Mouse (Mus musculus): ENCODE results near the gene Gm20388. TPM values are rescaled to one million over a fixed set of nuclear protein-coding genes. Genes with fewer than 3 reads are reported as not detected.

Gene Gm20388
- total and polyA plus RNA-seq, 3 experiments: 0.02 to 0.05 TPM; not detected in 1

DNA sequence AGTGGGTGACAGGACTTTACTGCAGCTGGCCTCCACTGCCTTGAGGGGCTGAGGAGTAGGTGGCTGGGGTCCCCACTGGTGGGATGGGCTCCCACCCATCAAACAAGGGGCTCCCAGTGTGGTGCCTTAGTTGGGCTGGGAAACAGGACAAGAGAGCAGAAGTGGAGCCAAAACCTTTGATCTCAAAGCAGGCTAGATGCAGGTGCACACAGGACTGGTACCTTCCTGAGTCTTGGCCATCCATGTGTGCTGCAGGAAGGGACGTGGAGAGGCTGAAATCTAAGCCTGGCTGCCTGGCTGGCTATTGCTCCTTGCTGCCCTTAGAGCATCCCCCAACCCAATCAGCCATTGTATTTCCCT, 2941.9 kb downstream of the Gm20388 start:
- DNase-seq (ENCODE audit: low spot score): no peak
- H3K4me3 ChIP-seq (ENCODE audit: low read depth, low read length): no peak overlapping the region
- no peak for ATAC-seq (ENCODE audit: extremely low read depth, insufficient number of reproducible peaks, low FRiP score, poor library complexity, severe bottlenecking)
- no peaks in the 10 kb centered on the region for H3K9me3 ChIP-seq (replicated peaks)
- TF ChIP-seq POLR2AphosphoS5 (IDR thresholded peaks at IDR 0.05; ENCODE audit: insufficient replicate concordance, low read depth, low read length) (no peak), TAL1 (conservative IDR thresholded peaks at IDR 0.05; ENCODE audit: low read depth, low read length) (no peak), CTCF (IDR thresholded peaks at IDR 0.05; ENCODE audit: low read depth, low read length) (no peak), GATA1 (IDR thresholded peaks at IDR 0.05; ENCODE audit: borderline replicate concordance, low read length) (no peak), GATA2 (IDR thresholded peaks at IDR 0.05; ENCODE audit: borderline replicate concordance, low read depth, low read length) (no peak)
- no peaks in the 10 kb centered on the region for H3K36me3 ChIP-seq (replicated peaks)
- peaks cover 6% of the 10 kb centered on the region for H3K4me1 ChIP-seq (ENCODE audit: insufficient read depth, low read depth, low read length)
- H3K27me3 ChIP-seq (ENCODE audit: insufficient read depth, low read length): peaks cover 94% of the 10 kb centered on the region

DNA sequence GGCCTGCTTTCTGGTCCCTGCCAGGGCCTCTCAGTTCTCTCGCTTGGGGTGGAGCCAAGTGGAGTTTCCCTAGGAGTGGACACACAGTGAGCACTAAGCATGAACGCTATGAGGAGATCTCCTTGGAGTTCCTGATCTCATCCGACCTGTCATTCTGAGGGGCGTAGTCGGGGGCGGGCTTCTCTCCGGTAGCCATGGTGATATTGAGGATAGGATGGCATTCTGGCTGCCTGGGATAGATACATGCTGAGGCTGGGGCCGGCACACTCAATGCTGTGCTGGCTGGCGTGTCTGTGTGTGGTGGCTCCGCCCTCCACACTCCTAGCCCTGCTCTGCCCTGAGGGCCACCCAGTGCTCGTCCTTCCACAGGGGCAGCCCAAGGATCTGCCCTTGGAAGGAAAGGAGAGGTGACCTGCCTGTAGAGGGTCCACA, 2942.7 kb downstream of the Gm20388 start:
- no peaks in the 10 kb centered on the region for H3K9me3 ChIP-seq (replicated peaks)
- DNase-seq (ENCODE audit: low spot score) (no peak), ATAC-seq (ENCODE audit: extremely low read depth, insufficient number of reproducible peaks, low FRiP score, poor library complexity, severe bottlenecking) (no peak)
- H3K27me3 ChIP-seq (ENCODE audit: insufficient read depth, low read length): peaks cover 89% of the 10 kb centered on the region
- H3K4me3 ChIP-seq (ENCODE audit: low read depth, low read length): no peak overlapping the region
- peaks cover 2% of the 10 kb centered on the region for H3K4me1 ChIP-seq (ENCODE audit: insufficient read depth, low read depth, low read length)
- no peaks in the 10 kb centered on the region for H3K36me3 ChIP-seq (replicated peaks)
- TF ChIP-seq GATA1 (IDR thresholded peaks at IDR 0.05; ENCODE audit: borderline replicate concordance, low read length) (no peak), GATA2 (IDR thresholded peaks at IDR 0.05; ENCODE audit: borderline replicate concordance, low read depth, low read length) (no peak), POLR2AphosphoS5 (IDR thresholded peaks at IDR 0.05; ENCODE audit: insufficient replicate concordance, low read depth, low read length) (no peak)

DNA sequence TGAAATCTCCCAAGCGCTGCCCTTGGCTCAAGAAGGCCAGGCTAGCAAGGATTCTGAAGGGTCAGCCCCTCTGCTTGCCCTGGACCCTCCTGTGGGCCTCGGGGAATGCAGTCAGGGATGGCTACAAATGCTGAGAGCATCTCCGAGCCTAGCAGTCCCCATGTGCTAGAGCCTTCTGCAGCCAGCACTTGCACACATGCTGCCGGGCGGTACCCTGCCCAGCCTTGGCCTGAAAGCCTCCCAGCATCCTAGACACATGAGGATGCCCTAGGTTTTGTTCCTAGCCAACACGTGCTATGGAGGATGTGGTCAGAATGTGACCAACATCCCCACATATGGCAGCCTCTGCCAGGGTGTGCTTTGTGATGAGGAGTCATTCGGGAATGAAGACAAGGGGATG, 2943.7 kb downstream of the Gm20388 start:
- H3K4me1 ChIP-seq (ENCODE audit: insufficient read depth, low read depth, low read length): no peaks in the 10 kb centered on the region; the same call in 1 of the 2 replicates
- ATAC-seq (ENCODE audit: extremely low read depth, insufficient number of reproducible peaks, low FRiP score, poor library complexity, severe bottlenecking): no peak
- H3K27me3 ChIP-seq (ENCODE audit: insufficient read depth, low read length): peaks cover 84% of the 10 kb centered on the region
- no peak overlapping the region for H3K4me3 ChIP-seq (ENCODE audit: low read depth, low read length)
- no peaks in the 10 kb centered on the region for H3K36me3 ChIP-seq (replicated peaks)
- DNase-seq (ENCODE audit: low spot score): no peak
- no peaks in the 10 kb centered on the region for H3K9me3 ChIP-seq (replicated peaks)
- no peak for TF ChIP-seq TAL1 (conservative IDR thresholded peaks at IDR 0.05; ENCODE audit: low read depth, low read length)
- no peak for TF ChIP-seq POLR2AphosphoS5 (IDR thresholded peaks at IDR 0.05; ENCODE audit: insufficient replicate concordance, low read depth, low read length)
- TF ChIP-seq CTCF (IDR thresholded peaks at IDR 0.05; ENCODE audit: low read depth, low read length): no peak
- no peak for TF ChIP-seq GATA1 (IDR thresholded peaks at IDR 0.05; ENCODE audit: borderline replicate concordance, low read length)
- no peak for TF ChIP-seq GATA2 (IDR thresholded peaks at IDR 0.05; ENCODE audit: borderline replicate concordance, low read depth, low read length)

DNA sequence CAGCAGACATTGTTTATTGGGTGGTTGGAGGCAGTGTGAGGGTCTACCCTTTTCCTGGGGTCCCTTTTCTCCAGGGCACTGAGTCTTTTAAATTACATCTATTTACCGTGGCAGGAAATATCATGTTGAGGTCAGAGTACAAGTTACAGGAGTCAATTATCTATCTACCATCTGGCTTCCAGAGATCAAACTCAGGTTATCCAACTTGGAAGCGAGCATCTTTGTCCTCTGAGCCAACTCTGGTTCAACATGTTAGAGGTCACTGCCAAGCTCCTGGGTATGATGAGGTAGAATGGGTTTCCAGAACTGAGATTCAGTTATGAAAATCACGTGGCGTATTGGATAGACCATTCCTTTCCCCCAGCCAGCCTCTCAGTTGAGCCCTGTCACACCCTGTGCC, 2944.5 kb downstream of the Gm20388 start:
- no peaks in the 10 kb centered on the region for H3K9me3 ChIP-seq (replicated peaks)
- H3K4me1 ChIP-seq (ENCODE audit: insufficient read depth, low read depth, low read length): peaks cover 5% of the 10 kb centered on the region
- H3K27me3 ChIP-seq (ENCODE audit: insufficient read depth, low read length): peaks cover 81% of the 10 kb centered on the region
- TF ChIP-seq GATA2 (IDR thresholded peaks at IDR 0.05; ENCODE audit: borderline replicate concordance, low read depth, low read length) (no peak), POLR2AphosphoS5 (IDR thresholded peaks at IDR 0.05; ENCODE audit: insufficient replicate concordance, low read depth, low read length) (no peak), TAL1 (conservative IDR thresholded peaks at IDR 0.05; ENCODE audit: low read depth, low read length) (no peak), CTCF (IDR thresholded peaks at IDR 0.05; ENCODE audit: low read depth, low read length) (no peak), GATA1 (IDR thresholded peaks at IDR 0.05; ENCODE audit: borderline replicate concordance, low read length) (no peak)
- ATAC-seq (ENCODE audit: extremely low read depth, insufficient number of reproducible peaks, low FRiP score, poor library complexity, severe bottlenecking): no peak
- no peak overlapping the region for H3K4me3 ChIP-seq (ENCODE audit: low read depth, low read length)
- no peaks in the 10 kb centered on the region for H3K36me3 ChIP-seq (replicated peaks)
- no peak for DNase-seq (ENCODE audit: low spot score)

DNA sequence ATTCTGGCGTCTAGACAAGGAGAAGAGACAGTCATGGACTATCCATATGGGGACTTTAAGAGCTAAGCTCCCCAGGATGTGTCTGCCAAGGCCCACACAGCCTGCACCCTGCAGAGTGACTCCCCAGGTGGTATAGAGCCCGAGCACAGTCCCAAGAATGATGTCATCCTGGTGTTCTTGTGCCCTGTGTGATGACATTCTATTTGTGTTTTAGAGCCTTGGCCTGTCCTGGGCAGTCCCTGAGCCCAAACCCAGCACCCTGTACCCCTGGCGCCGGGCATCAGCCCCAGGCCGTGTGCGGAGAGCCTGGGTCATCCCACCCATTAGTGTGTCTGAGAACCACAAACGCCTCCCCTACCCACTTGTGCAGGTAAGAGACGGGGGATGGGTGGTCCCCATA, 2945.6 kb downstream of the Gm20388 start:
- no peak for DNase-seq (ENCODE audit: low spot score)
- no peak for ATAC-seq (ENCODE audit: extremely low read depth, insufficient number of reproducible peaks, low FRiP score, poor library complexity, severe bottlenecking)
- H3K4me3 ChIP-seq (ENCODE audit: low read depth, low read length): no peak overlapping the region
- H3K27me3 ChIP-seq (ENCODE audit: insufficient read depth, low read length): peaks cover 81% of the 10 kb centered on the region
- no peaks in the 10 kb centered on the region for H3K36me3 ChIP-seq (replicated peaks)
- TF ChIP-seq POLR2AphosphoS5 (IDR thresholded peaks at IDR 0.05; ENCODE audit: insufficient replicate concordance, low read depth, low read length): no peak
- TF ChIP-seq GATA1 (IDR thresholded peaks at IDR 0.05; ENCODE audit: borderline replicate concordance, low read length): no peak
- TF ChIP-seq CTCF (IDR thresholded peaks at IDR 0.05; ENCODE audit: low read depth, low read length): no peak
- TF ChIP-seq TAL1 (conservative IDR thresholded peaks at IDR 0.05; ENCODE audit: low read depth, low read length): no peak
- no peak for TF ChIP-seq GATA2 (IDR thresholded peaks at IDR 0.05; ENCODE audit: borderline replicate concordance, low read depth, low read length)
- H3K4me1 ChIP-seq (ENCODE audit: insufficient read depth, low read depth, low read length): peaks cover 5% of the 10 kb centered on the region; the same call in 1 of the 2 replicates
- H3K9me3 ChIP-seq (replicated peaks): no peaks in the 10 kb centered on the region

DNA sequence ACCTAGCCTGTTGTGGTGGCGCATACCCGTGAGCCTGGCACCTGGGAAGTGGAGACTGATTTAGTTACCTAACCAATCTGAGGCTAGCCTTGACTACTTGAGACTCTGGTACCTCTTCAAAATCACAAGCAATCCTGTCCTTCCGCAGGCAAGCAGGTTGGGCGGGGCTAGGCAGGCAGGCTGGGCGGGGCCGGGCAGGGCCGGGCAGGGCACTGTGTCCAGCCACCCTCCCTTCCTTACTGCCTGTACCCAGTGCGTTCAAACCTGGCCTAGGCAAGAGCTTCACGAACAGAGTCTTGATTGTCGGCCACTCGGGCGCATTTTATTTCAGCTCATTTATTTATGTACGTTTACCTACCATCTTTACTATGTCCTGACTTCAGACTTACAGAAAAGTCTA, 2949.2 kb downstream of the Gm20388 start:
- TF ChIP-seq CTCF (IDR thresholded peaks at IDR 0.05; ENCODE audit: low read depth, low read length) (no peak), GATA1 (IDR thresholded peaks at IDR 0.05; ENCODE audit: borderline replicate concordance, low read length) (no peak), GATA2 (IDR thresholded peaks at IDR 0.05; ENCODE audit: borderline replicate concordance, low read depth, low read length) (no peak), TAL1 (conservative IDR thresholded peaks at IDR 0.05; ENCODE audit: low read depth, low read length) (no peak), POLR2AphosphoS5 (IDR thresholded peaks at IDR 0.05; ENCODE audit: insufficient replicate concordance, low read depth, low read length) (no peak)
- Histone ChIP-seq H3K27me3 (ENCODE audit: insufficient read depth, low read length) (peaks cover 71% of the 10 kb centered on the region), H3K36me3 (replicated peaks) (no peaks in the 10 kb centered on the region), H3K4me3 (ENCODE audit: low read depth, low read length) (no peak overlapping the region), H3K9me3 (replicated peaks) (no peaks in the 10 kb centered on the region), H3K4me1 (ENCODE audit: insufficient read depth, low read depth, low read length) (peaks cover 8% of the 10 kb centered on the region; the same call in 1 of the 2 replicates)
- DNase-seq (ENCODE audit: low spot score) (no peak), ATAC-seq (ENCODE audit: extremely low read depth, insufficient number of reproducible peaks, low FRiP score, poor library complexity, severe bottlenecking) (no peak)

All from G1E (cell line).